Mouse (Mus musculus) heart, adult 2 months (tissue): ENCODE measurements at regions not wholly inside any gene's neighbourhood (a gene's known extent, or its start where the extent isn't known, plus 50 kb on each side); places are given as distances from the start of the nearest gene placed in this dataset.

ENCODE experiments used
- CTCF ChIP-seq: fragments of 200-600 bp; IDR thresholded peaks from 2 replicates; pipeline ENCODE4 v1.8.1; 2022; ENCODE audit warnings: antibody characterized with exemption, mild to moderate bottlenecking, moderate library complexity
- POLR2A ChIP-seq: fragments of 200-500 bp; IDR thresholded peaks from 2 replicates; pipeline ENCODE4 v1.6.1; 2011; ENCODE audit warnings: mild to moderate bottlenecking, low read depth, low read length, control low read depth; ENCODE audit not compliant: insufficient read depth

DNA sequence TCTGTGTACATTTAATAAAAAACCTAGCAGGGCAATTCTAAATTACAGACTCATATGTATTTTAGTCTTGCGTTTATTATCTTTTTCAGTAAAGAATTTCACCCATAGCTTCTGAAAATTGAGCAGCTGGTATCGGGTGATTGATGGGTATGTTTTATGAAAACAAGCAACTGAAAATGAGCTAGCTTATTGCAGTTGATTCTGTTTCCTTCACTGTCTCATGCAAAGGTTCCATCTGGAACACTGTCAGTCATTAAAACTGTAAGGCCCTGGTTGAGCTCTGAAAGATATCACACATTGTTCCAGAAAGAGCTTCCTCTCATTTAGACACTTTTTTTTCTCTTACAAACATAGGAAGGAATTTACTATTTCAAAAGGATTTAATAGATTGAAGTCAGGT lies 103.4 kb upstream of the Epha3 start:
- TF ChIP-seq POLR2A (no peak), CTCF (no peak)
